Mouse (Mus musculus): ENCODE results near the gene Glis1.

Glis1 gene

DNA sequence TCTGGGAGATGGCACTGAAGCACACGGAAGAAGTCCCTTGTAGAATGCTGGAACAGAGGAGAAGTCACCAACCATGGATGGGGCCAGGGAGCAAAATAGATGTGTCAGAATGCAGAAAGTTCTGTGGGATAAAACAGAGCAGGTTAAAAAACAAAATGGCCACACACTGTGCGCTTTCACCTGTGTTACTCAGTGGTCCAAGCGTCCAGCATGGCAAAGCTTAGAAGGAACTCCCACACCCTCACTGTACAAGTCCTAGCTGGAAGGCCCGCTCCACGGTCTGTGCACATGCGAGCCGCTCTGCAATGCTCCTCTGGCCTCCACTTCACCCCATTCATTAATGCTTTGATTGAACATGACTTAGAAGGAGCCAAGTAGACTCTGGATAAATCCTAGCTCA is 81.2 kb downstream of the Glis1 start:
- no peak for DNase-seq (ENCODE audit: low spot score in 2 of 2)

DNA sequence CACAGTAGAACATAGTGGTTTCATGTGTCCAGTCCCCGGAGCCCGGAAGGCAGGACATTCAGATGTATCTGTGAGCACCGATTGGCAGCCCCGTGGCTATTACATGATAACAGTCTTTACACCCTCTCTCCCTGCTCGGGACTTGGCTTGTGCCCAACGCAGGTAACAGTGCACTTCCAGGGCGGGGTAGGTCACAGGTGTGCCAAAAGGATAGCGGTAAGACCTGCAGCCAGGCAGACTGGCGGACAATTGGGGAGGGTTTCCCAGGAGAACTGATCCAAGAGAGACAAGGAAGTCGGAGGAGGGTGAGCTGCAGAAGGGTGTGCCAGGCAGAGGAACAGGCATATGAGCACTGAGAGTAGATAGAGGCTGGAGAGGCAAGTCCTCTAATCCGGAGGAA is 84.4 kb downstream of the Glis1 start:
- no peak for DNase-seq (ENCODE audit: low spot score in 2 of 2)

DNA sequence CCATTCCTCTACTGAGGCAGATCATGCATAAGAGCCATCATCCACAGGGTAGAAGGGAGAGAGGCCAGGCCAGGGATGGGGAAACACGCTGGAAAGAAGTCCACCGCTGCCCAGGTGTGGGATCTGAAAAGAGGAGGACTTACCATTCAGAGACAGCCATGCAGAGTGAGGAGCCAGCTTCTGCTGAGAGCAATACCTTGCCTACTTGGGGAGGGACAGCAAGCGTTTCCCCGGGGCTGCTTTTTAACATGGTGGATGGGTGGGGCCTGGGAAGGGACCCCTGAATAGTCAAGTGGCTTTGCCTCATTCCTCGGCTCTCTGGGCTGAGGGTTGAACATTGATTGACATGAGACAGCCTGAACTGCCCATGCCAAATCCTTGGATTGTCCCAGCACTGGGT is 85.7 kb downstream of the Glis1 start:
- no peak for DNase-seq (ENCODE audit: low spot score in 2 of 2)

DNA sequence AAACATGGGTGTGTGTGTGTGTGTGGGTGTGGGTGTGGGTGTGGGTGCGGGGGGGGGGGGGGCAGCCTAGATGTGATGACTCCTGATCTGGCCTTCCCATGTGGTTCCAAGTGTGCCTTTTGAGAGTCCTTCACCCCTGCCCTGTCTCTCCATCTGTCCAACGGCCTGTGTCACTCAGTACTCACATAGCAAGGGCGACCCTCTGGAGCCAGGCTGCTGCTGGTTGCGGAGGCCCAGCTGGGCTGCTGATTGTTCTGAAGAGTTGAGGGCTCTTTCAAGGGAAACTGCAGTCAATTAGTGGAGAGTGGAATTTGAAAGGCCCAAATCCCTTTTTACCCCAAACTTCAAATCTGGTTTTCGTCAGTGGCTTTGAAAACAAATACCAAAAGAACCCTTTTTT is 86.4 kb downstream of the Glis1 start:
- no peak for DNase-seq (ENCODE audit: low spot score in 2 of 2)

DNA sequence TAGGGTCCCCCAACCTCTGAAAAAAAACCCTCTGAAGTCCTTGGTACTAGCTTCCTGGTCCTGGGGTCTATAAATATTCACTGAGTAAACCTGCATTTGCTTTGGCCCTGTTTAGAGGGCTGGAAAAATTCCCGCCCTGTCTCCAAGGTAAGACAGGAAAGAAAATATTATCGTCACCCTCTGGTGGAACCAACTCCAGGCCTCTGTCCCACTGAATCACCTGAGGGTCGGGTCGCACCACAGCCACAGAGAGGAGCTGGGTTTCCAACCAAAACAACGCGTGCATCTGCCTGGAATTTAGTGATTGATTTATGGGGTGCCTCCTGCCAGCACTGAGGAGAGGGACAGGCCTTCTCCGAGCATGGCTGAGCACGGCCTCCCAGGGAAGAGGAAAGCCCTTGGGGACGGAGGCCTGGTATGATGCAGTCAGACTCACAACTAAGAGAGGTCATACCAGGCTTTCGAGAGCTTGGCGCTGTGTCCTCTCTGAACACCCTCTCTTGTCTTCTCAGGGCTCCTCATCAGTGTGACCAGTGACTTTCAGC is 89.3 kb downstream of the Glis1 start:
- DNase-seq (ENCODE audit: low spot score in 2 of 2): no peak

DNA sequence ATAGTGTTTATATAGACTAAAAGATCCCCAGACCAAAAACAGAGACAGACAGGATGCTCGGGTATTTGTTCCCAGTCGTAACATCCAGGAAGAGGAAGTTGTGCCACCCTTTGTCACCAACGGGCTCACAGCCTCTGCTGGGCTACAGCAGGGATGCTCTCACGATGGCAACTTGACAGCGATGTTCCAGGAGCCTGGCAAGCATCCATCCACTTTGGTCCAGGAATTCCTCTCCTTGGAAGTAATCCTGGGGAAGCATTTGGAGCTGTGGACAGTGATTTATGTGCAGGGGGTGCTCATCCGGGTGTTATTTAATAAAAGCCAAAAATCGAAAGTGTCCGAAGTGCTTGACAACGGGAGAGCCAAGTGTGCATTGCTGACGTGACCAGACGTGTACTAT is 100.7 kb downstream of the Glis1 start:
- no peak for DNase-seq (ENCODE audit: low spot score in 2 of 2)

DNA sequence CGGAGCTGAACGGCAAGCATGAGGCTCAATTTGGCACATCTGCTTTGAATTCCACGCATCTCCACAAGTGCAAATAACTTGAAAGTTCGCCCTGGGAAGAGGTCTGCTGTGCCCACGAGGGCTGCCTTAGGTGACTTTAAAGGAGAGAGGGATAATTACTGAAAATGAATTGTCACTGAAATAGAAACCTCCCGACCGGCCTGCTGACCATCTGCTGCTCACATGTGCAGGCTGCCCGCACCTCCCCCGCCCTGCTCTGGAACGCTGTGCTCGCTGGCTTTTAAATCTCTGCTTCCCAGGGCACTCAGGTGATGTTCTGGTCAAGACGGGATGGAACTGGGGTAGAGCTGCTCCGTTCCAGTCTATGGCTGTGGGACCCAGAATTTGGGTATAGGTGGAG is 103.7 kb downstream of the Glis1 start:
- no peak for DNase-seq (ENCODE audit: low spot score in 2 of 2)

DNA sequence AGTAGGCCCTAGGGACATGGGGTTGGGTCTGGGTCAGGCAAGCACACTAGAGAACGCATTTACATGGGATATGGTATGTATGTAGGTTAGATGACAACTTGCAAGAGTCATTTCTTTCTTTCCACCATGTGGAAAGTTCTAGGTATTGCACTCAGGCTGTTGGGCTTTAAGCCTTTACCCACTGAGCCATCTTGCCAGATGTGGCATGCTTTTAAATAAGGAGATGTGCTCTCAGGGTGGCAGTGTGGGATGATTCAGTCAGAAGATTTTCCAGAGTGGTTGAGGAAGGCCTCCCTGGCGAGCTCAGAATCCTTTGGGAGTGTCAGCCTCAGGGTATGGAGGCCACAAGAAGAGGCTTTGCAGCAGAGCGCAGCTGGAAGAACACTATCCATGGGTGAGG is 104.2 kb downstream of the Glis1 start:
- no peak for DNase-seq (ENCODE audit: low spot score in 2 of 2)

DNA sequence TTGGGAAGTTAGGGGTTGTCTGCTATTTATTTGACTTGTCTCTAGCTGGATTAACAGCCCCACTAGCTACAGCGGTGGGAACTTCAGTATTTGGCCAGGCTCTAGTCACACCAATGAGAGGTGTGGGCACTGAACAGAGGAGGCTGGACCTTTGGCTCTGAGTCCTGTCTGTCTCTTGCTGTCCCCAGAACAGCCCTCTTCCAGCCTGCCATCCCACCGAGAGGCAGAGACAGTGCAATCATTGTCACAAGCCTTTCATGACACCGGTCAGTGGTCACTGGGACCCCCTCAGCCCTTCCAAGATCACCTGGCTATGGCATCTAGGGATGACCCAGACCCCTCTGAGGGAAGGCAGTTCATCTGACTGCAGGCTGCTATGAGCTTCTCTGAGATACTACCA is 104.6 kb downstream of the Glis1 start:
- no peak for DNase-seq (ENCODE audit: low spot score in 2 of 2)

DNA sequence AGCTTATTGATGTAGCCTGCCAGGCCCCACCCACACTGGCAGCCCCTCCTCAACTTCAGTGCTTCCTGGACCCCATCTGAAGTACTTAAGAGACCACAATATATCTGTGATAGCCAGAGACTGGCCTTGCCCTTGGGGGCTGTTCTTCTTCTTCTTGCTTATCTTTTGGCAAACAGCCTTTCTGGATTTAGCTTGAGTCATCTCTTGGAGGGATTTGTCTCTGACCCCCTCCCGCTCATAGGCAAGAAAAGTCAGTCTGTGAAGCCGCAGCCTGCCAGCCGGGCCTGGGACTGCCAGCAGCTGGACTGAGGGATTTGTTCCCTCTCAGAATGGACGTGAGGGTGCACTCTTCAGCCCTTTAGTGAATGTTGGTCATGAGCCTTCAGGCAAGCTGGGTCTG is 107.4 kb downstream of the Glis1 start:
- DNase-seq (ENCODE audit: low spot score in 2 of 2): no peak

DNA sequence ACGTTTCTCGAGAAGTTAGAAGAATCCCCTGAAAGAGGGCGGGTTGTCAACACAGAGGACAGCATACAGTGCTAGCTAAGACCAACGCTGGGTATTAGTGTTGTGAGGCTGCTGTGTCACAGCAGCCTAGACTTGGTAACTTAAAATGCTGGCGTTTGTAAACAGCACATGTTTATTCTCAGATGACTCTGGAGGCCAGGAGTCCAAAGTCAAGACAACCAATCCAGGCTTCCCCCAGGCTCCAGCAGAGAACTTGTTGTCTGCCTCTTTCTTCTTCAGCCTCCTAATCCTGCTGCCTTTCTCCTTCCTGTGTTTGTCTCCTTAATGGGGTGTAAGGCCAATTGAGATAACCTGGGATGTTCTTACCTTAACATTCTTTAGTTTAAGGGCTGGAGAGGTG is 110.5 kb downstream of the Glis1 start:
- DNase-seq (ENCODE audit: low spot score in 2 of 2): no peak

DNA sequence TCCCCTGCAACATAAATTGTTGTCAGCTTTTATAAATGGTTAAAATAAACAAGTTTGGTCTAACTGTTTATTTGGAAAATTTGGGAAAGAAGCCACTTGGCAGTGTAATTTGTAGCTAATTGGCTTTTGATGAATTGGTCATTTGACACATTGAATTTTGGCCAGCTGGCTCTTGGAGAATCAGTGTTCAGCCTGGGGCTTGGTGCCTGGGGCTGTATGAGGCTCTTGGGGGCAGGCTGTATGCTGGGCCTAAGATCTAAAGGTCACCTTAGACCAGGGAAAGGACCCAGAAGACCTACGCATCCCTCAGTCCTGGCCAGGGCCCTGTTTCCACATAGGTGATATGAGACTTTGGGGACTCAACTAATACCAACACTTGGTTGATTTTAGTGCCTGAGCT is 111.3 kb downstream of the Glis1 start:
- DNase-seq (ENCODE audit: low spot score in 2 of 2): no peak

DNA sequence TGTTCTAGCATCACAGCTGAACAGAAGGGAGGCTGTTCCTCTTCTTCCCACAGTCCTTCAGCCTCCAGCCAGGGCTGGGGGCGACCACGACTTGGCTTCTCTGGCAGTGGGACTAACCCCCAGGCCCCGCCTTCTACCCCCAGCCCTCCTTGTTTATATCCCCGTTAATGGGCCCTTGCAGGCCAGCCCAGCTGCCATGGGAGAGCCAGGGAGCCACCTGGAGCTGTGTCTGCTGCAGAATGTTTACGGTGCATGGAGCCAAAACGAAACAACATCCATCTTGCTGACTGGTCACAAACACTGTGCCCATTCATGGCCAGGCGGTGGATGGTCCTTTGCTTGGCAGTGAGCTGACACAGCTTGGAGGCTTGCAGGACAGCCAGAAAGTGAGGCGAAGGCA is 112.1 kb downstream of the Glis1 start:
- no peak for DNase-seq (ENCODE audit: low spot score in 2 of 2)

DNA sequence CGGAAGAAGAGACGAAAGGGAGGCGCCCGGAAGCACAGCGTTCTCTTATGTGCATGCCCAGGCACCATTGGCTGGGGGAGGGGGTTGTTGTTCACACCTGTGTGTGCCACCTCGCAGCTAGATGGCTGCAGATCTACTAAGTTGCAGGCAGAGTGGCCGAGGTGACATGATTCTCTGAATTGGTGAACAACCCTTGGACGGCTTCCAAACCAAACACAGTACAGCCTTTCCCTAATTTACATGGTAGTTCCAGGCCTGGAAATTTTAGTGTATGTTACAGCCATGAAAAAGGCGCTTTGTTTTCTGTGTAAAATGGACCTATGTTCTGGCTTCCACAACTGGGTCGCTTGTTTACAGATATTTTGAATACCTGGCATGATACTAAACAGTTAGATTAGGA is 115.7 kb downstream of the Glis1 start:
- DNase-seq (ENCODE audit: low spot score in 2 of 2): no peak

DNA sequence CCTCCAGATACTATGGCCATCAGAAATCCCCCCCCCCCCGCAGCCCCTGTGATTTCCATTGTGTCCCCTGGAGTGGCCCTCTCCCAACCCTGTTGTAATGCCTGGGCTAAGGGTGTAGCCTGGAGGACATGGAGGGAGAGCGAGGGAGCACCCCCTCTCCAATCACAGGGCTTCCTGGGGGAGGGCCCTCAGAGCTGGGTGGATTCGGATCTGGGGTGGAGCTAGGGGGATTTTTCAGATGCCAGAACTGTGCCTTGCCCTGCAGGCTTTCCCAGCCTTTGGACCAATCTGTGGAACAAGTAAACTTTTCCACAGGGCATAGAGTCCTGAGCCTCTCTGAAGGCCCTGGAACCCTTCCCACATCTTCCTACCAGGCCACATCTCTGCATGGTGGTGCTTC is 116.2 kb downstream of the Glis1 start:
- DNase-seq (ENCODE audit: low spot score in 2 of 2): no peak

DNA sequence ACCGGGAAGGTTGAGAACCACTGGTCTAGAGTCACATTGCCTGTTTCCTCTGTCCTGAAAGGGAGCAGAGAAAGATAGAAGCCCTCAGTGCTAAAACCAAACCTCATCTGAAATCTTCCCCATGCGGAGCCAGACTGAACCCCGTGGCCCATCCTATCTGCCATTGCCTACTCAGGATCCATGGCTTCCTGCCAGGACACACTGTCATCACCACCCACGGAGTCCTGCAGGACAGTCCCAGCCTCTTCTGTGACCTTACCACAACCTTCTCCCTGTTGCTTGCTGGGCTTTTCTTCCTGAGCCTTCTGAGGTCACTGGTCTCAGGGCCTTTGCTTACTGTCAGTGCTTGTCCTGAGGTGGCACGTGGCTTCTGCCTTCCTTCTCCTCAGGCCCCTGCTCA is 118.3 kb downstream of the Glis1 start:
- no peak for DNase-seq (ENCODE audit: low spot score in 2 of 2)

DNA sequence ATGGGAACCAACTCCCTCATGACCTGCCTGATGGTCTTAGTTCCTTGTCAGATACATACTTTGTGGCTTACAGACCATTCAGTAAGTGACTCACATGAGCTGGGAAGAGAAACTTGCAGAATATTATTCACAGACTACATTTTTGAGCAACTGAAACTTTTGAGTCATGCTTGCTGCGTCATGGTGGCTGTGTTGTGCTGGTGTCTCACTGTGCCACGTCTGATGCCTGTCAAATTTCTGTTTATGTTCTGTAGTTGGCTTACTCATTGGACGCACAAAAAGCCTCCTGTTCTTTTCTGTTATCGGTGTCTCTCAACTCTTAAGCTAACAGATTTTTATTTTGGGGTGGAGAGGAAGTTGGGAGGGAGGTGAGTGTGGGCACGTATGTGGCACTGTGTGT is 119.4 kb downstream of the Glis1 start:
- no peak for DNase-seq (ENCODE audit: low spot score in 2 of 2)

DNA sequence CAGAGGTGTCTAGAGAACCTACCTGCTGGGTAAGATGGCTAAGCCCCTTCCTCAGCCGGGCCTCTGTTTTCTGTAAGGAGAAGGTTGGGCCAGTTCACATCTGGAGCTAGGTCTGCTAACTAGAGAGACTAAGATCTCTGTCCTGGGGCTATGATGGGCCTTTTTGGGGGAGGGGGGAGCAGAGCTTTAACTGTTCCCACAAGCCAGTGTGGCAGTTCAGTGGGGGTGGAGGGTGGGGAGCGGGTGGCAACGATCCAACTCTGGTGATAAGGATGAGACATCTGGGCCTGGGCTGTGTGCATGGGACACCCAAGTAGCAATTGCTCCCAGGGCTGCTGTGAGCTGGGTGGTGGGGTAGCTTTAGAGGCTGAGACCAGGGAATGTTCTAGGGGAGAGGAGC is 124.4 kb downstream of the Glis1 start:
- no peak for DNase-seq (ENCODE audit: low spot score in 2 of 2)

DNA sequence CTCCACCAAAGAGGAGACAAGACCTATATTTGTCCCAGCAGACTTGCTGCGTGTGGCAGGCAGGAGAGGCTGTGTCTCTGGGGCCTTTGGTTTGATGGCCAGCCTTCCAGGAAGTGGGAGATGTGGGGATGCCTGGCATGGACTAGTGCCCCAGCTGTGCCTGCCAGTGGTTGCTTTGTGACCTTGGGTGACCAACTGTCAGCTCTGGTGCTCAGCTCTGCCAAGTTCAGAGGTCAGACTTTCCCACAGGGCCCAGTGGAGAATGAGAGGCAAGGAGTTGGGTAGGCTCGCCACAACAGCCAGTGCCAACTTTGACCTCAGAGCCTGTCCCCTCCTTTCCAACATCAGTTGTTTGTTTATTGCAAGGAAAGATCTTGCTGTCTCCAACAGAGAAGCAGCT is 126.7 kb downstream of the Glis1 start:
- no peak for DNase-seq (ENCODE audit: low spot score in 2 of 2)

DNA sequence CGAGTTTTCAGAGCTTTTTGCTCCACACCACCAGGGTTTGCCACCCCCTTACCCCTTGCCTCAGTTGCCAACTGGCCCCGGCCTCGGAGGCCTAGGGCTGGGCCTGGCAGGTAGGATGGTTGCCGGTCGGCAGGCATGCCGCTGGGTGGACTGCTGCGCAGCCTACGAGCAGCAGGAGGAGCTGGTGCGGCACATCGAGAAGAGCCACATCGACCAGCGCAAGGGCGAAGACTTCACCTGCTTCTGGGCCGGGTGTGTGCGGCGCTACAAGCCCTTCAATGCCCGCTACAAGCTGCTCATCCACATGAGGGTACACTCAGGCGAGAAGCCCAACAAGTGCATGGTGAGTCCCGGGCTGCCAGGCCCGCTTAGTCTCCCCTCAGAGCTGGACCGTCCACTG is 133.8 kb downstream of the Glis1 start:
- no peak for DNase-seq (ENCODE audit: low spot score in 2 of 2)

DNA sequence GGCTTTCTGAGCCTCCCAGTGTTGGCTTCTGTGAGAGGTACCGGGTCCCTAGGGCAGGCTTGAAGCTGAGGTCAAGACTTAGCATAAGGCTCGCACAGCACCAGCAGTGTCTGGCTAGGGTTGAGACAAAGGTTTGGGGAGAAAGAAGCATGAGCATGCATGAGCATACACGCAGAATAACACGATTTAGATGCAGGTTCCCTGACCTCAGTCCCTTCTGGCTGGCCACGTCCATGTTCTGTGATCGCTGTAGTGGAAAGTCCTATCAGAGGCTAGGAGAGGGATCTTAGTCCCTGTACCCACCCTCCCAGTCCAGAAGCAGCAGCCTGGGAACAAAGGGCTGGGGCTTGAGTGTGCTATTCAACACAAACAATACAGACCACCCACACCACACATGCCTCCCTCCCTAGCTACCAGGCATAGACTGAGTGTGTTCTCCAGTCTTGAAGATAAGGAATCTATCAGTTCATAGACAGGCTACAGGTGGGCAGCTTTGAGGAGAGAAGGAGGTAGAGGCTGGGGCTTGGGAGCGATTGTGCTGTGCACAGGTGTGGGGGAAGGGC is 134.6 kb downstream of the Glis1 start:
- no peak for DNase-seq (ENCODE audit: low spot score in 2 of 2)

DNA sequence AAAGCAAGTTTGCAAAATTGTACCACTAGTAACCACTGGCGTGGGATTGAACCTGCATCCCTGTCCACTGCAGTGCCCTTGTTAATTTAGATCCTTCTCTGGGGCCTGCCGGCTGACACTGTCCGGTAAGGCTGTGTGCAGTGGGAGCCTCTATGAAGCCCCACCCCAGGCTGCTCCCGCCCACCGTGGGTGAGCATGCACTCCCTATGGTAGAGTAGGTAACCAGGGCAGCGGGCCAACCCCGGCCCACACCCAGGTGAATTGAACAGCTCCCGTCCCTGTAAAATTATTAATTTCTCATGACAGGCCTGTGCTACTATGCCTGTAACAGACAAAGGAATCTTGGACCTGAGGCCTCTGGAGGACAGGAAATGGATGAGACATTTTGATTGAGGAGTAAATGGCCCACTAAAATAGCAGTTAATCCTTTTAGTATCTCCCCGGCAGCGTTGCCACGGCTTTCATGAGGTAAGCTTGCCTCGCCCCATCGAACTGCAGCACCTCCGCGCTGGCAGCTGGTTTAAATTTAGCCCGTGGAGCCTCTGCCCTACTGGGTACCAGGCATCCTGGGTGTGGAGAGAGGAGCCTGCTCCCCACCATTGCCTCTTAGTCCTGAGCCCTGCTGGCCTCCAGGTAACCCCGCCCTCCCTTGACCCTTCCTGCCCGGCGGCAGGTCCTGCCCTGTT is 136.1 kb downstream of the Glis1 start:
- no peak for DNase-seq (ENCODE audit: low spot score in 2 of 2)

DNA sequence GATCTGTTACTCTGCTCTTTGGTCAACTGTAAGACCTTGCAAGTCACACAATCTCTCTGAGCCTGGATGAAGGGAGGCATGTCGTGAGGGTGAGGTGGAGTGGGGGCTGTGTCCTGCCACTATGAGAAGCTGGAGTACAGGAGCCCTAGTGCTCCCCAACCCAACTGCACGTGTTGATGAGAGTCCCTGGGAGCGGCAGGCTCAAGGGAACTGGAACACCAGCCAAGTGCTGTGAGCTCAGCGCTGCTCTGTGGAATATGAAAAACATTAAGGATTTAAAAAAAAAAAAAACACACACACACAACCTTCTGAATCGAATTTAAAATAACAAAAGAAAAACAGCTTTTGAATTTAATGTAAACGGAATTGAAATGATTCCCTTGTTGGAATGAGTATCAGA is 141.4 kb downstream of the Glis1 start:
- no peak for DNase-seq (ENCODE audit: low spot score in 2 of 2)

DNA sequence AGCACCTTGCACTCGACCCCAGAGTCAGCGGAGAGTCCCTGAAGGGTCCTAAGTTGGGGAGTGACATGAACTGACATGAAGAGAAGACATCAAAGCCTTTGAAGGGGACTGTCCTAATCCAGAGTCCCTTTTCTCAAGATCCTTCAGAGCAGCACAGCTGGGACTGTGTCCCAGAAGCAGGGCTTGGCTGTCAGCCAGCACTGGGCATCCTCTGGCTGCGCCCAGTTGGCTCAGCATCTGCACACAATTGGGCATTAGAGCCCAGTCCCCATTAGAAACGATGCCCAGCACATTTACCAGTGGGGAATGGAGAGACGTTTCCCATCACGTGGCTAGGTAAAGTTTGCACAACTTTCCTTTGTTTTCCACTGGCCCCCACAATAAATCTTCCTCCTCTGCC is 142.4 kb downstream of the Glis1 start:
- no peak for DNase-seq (ENCODE audit: low spot score in 2 of 2)
